Mouse (Mus musculus) kidney, adult 2 months (tissue): ENCODE results near the gene Lca5l.

Experiments
- CTCF ChIP-seq: fragments of 200-500 bp; conservative IDR thresholded peaks from 2 replicates; pipeline ENCODE4 v1.5.1; 2011; ENCODE audit warnings: low read depth, mild to moderate bottlenecking, control low read depth, low read length, moderate library complexity, mixed read lengths; ENCODE audit not compliant: insufficient read depth, insufficient read length
- POLR2A ChIP-seq: fragments of 200-500 bp; IDR thresholded peaks from one replicate; pipeline ENCODE4 v1.6.1; 2011; ENCODE audit warnings: low read depth, low read length, control low read depth

GRCm38 (mm10) chr16:96165723-96166264 is 26.3 kb downstream of the Lca5l start:
- TF ChIP-seq CTCF (no peak), POLR2A (no peak)
